Mouse (Mus musculus) embryonic facial prominence, embryonic 10.5 days (tissue): ENCODE results near the gene Reps2. TPM values are rescaled to one million over a fixed set of nuclear protein-coding genes. Genes with fewer than 3 reads are reported as not detected.

Experiments
- DNase-seq: peaks from one replicate; pipeline ENCODE4 v3.0.0-alpha.2; 2017; ENCODE audit warnings: low spot score
- H3K27ac ChIP-seq: fragments of 300-500 bp; sonication (generic); replicated peaks from 2 replicates; pipeline ENCODE4 v1.5.1; 2016; ENCODE audit warnings: mild to moderate bottlenecking
- H3K27me3 ChIP-seq: fragments of 300-500 bp; sonication (generic); replicated peaks from 2 replicates; pipeline ENCODE4 v1.6.1; 2016; ENCODE audit warnings: low read depth, mild to moderate bottlenecking; ENCODE audit not compliant: poor library complexity, severe bottlenecking
- H3K36me3 ChIP-seq: fragments of 300-500 bp; sonication (generic); replicated peaks from 2 replicates; pipeline ENCODE4 v1.6.1; 2016; ENCODE audit warnings: mild to moderate bottlenecking, moderate library complexity
- H3K4me1 ChIP-seq: fragments of 300-500 bp; sonication (generic); 2 replicates; pipeline ENCODE4 v1.6.1; 2016
- H3K4me3 ChIP-seq: fragments of 300-500 bp; sonication (generic); 2 replicates; pipeline ENCODE4 v1.5.1; 2016; ENCODE audit warnings: mild to moderate bottlenecking, moderate library complexity
- H3K9me3 ChIP-seq: fragments of 300-500 bp; sonication (generic); 2 replicates; pipeline ENCODE4 v1.6.1; 2016; ENCODE audit warnings: mild to moderate bottlenecking
- WGBS: fragments of 180-500 bp; shearing (Covaris S2); methylation state at CpG from one replicate; pipeline ENCODE4 v1.1.7; 2016; 5-methylcytosine and 5-hydroxymethylcytosine counted together
- polyA plus RNA-seq: library from polyadenylated mRNA; unstranded; fragments of >200 nt; fragmentation: Nextera tagmentation; extraction: Ambion mirVana; gene quantifications from 2 replicates; pipeline ENCODE4 v1.2.1, GENCODE M21; 2016

The Reps2 gene
- polyA plus RNA-seq, 1 experiment from 2014 or later: 0.25 TPM

DNA sequence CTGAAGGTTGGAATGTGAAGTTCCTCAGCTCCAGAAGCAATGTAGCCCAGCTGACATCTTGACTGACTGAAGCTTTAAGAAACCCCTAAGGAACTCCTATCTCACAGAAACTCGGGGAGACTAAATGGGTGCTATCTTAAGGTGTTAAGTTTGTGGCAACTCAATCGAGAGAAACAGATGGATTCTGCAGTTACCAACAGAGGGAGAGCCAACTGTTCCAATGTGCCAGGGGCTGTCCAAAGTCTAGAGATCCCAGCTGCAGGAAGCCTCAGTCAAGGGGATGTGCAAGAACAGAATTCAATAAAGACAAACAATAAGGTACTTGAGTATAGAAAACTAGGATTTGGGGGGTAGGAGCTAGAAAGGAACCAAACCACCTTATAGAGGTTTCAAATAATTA, 8.3 kb downstream of the Reps2 start:
- Histone ChIP-seq H3K4me1 (no peaks in the 10 kb centered on the region), H3K4me3 (no peak overlapping the region), H3K36me3 (no peaks in the 10 kb centered on the region), H3K27me3 (peaks cover 79% of the 10 kb centered on the region), H3K27ac (no peak overlapping the region), H3K9me3 (no peaks in the 10 kb centered on the region)
- WGBS: 67% methylated on average over 2 of the region's 2 CpGs
- no peak for DNase-seq

- Histone ChIP-seq H3K4me1 (no peaks in the 10 kb centered on the region), H3K9me3 (no peaks in the 10 kb centered on the region), H3K4me3 (no peak overlapping the region), H3K27me3 (peaks cover 27% of the 10 kb centered on the region), H3K27ac (no peak overlapping the region), H3K36me3 (no peaks in the 10 kb centered on the region)
- 69% methylated on average over 1 of the region's 1 CpGs for WGBS
- no peak for DNase-seq
Observed at GRCm38 (mm10) chrX:162622091-162622437, 21.4 kb downstream of the Reps2 start.

DNA sequence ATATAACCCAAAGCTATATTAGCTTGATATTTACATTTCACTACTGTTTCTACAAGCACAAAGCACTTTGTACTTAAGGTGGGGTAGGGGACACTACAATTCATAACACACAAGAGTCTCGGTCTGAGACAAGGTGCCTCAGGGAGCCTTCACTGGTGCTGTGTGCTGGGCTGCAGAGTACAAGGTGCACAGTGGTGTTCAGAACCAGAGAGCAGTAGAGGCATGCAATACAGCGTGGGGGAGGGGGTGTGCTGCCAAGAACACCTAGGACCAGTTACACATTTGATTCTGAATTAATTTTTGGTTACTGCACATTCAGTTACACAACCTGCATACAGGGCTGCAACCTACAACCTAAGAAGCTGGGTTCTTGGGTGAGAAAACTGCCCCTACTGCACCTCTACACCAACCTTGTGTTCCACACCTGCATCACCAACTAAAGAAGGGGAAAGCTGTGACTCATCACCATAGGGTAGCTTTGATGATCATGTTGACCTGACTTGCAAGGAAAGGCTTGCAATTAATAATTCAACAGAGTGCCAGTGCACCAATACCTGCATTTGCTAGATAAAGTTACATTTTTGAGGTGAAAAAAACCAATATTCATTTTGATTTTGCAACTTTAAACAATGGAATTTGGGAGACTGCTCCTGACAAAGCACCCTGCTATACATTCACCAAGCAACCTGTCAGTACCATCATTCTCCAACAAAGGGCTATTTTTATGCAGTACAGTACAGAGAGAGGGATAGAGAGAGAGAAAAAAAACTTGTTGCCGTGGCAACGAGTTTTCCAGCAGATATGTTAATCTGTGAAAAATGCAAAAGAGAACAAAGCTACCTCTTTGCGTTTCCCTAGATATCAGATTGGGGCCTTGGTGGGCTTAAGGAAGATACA, 22.0 kb downstream of the Reps2 start:
- H3K4me1 ChIP-seq: no peaks in the 10 kb centered on the region
- H3K4me3 ChIP-seq: no peak overlapping the region
- H3K27ac ChIP-seq: no peak overlapping the region
- DNase-seq: no peak
- H3K36me3 ChIP-seq: no peaks in the 10 kb centered on the region
- H3K9me3 ChIP-seq: no peaks in the 10 kb centered on the region
- WGBS: 81% methylated on average over 5 of the region's 5 CpGs
- peaks cover 22% of the 10 kb centered on the region for H3K27me3 ChIP-seq

DNA sequence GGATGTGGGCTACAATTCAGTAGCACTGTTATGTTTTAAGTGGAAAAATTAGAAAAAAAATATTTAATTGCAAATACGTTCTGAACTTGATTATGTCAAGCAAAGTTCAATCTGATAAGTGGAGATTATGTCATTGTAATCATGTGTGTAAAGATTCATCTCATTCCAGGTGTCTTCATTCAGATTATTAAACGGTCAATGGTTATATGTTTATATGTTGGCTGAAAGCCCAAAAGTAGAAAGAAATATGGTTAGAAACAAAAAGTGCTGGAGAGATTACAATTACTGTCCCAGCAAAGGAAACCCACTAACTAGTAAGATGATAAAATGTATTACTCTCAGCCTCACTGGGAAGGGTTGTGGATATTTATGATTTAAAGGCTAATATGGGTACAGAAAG, 23.7 kb downstream of the Reps2 start:
- H3K27ac ChIP-seq: no peak overlapping the region
- no peaks in the 10 kb centered on the region for H3K36me3 ChIP-seq
- H3K27me3 ChIP-seq: peaks cover 35% of the 10 kb centered on the region
- H3K4me1 ChIP-seq: no peaks in the 10 kb centered on the region
- H3K9me3 ChIP-seq: no peaks in the 10 kb centered on the region
- 79% methylated on average over 2 of the region's 2 CpGs for WGBS
- H3K4me3 ChIP-seq: no peak overlapping the region
- no peak for DNase-seq

GRCm38 (mm10) chrX:162618547-162618946, 24.9 kb downstream of the Reps2 start:
- Histone ChIP-seq H3K27me3 (peaks cover 42% of the 10 kb centered on the region), H3K9me3 (no peaks in the 10 kb centered on the region), H3K4me1 (no peaks in the 10 kb centered on the region), H3K36me3 (no peaks in the 10 kb centered on the region), H3K4me3 (no peak overlapping the region), H3K27ac (no peak overlapping the region)
- no peak for DNase-seq
- WGBS: 92% methylated on average over 3 of the region's 3 CpGs

DNA sequence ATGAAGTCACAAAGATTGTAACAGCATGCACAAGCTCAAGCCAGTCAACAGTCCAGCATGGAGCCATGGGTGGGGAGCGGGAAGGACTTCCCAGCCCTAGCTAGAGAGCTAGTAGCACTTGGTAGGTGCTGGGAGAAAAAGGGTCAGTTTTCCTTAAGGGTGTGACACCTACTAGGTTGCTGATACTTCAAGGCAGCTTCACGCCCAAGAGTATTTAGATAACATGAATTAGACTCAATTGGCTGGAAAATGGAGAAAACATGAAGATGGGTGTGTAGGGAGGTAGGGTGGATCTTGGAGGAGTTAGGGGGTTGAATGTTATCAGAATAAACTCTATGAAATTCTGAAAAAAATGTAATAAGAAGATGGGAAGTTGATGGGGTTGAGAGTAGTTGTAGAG, 37.3 kb downstream of the Reps2 start:
- H3K27ac ChIP-seq: no peak overlapping the region
- peaks cover 38% of the 10 kb centered on the region for H3K27me3 ChIP-seq
- no peaks in the 10 kb centered on the region for H3K9me3 ChIP-seq
- no peak overlapping the region for H3K4me3 ChIP-seq
- no peak for DNase-seq
- no peaks in the 10 kb centered on the region for H3K4me1 ChIP-seq
- 88% methylated on average over 2 of the region's 2 CpGs for WGBS
- H3K36me3 ChIP-seq: no peaks in the 10 kb centered on the region

DNA sequence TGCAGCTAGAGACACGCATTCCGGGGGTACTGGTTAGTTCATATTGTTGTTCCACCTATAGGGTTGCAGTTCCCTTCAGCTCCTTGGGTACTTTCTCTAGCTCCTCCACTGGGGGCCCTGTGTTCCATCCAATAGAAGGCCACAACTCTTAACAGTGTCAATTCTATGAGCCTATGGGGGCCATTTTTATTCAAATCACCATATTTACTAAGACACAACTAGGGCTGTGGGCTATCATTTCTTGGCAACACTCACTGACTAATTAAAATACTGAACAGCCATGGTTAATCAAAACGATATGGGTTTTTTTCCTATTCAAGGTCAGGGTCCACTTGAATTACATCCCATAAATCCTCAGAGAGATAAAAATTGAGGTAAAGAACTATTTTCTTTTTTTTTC, 43.8 kb downstream of the Reps2 start:
- no peak for DNase-seq
- WGBS: 88% methylated on average over 3 of the region's 3 CpGs
- Histone ChIP-seq H3K27ac (no peak overlapping the region), H3K4me1 (no peaks in the 10 kb centered on the region), H3K36me3 (no peaks in the 10 kb centered on the region), H3K9me3 (no peaks in the 10 kb centered on the region), H3K4me3 (no peak overlapping the region), H3K27me3 (peaks cover 30% of the 10 kb centered on the region)

DNA sequence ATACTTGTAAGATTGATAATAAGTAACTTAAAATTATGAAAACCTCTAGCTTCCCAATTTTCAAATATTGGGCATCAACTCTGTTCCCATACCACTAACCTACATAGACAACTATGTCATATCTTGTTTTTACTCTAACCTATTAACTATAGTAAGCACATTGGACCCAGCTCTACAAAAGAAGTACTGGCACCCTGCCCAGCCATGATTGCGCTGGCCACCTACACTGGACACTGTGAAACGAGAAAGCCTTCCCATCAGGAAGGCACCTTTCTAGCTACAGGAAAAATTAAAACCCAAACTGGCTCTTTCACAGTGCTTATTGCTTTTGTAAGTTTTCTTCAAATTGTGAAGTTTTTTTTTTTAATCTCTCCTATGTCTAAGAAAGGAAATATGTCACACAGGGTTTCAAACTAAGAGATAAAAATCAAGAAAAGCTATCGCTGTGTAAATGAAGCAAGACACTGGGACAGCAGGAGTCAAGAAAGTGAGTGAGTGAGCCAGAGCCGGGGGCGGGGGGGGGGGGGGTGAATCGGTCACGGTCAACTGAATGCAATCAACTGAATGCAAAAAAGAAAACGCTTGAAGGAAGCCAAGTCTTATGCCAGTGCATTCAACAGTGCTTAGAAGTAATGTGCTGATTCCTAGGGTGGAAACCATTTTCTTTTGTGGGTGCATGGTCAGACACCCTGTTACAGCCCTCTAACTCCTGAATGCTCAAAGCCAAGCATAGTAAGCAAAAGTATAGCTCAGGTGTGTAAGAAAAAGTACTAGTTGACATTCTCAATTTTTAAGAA, 52.2 kb downstream of the Reps2 start:
- H3K36me3 ChIP-seq: no peaks in the 10 kb centered on the region
- H3K4me3 ChIP-seq: no peak overlapping the region
- no peaks in the 10 kb centered on the region for H3K9me3 ChIP-seq
- no peak overlapping the region for H3K27ac ChIP-seq
- 67% methylated on average over 8 of the region's 8 CpGs for WGBS
- no peak for DNase-seq
- no peaks in the 10 kb centered on the region for H3K4me1 ChIP-seq
- peaks cover 47% of the 10 kb centered on the region for H3K27me3 ChIP-seq

- DNase-seq: no peak
- H3K36me3 ChIP-seq: no peaks in the 10 kb centered on the region
- no peak overlapping the region for H3K4me3 ChIP-seq
- peaks cover 40% of the 10 kb centered on the region for H3K27me3 ChIP-seq
- WGBS: 80% methylated on average over 6 of the region's 6 CpGs
- no peaks in the 10 kb centered on the region for H3K9me3 ChIP-seq
- H3K27ac ChIP-seq: no peak overlapping the region
- no peaks in the 10 kb centered on the region for H3K4me1 ChIP-seq
Observed at GRCm38 (mm10) chrX:162590145-162590790, 53.2 kb downstream of the Reps2 start.

DNA sequence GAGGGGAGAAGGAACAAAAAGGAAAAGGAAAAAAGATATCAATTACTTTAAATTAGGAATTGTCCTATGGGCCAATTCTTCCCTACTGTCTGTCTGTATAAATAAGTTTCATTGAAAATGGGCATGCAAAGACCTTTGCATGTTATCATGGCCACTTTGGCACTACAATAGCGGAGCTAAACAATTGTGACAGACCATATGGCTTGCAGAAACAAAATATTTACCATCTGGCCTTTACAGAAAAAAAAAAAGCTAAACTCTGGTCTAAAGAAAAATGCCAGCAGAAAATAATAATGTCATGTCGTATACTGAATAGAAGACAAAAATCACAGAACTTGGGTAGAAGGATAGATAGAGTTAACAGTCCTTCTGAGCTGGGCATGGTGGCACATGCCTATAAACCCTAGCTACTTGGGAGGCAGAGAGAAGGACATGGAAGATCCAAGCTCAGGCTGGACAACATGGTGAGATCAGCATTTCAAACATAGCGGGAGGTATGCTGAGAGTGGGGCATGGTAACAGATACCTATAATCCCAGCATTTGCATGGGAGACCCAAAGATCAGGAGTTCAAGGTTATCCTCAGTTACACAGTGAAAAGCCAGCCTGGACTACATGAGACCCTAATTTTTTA, 54.2 kb downstream of the Reps2 start:
- H3K27me3 ChIP-seq: peaks cover 49% of the 10 kb centered on the region
- 89% methylated on average over 3 of the region's 3 CpGs for WGBS

DNA sequence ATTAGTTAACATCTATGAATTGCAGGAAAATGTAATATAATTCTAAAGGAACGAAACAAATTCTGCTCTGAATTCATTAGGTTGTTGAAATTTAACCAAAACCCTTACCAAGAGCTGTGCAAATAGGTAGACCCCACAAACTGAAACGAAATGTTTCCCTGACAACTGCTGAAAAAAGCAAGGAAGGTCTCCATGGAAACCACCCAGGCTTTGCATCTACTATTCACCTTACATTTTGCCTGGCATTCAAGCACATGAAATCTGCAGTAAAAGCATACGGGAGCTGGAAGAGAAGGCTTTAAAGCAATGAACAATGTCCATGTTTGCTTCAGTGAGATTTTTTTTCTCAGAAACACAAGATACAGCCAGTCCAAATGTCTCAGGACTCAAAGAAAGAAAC, 59.1 kb downstream of the Reps2 start:
- H3K4me1 ChIP-seq: no peaks in the 10 kb centered on the region
- no peaks in the 10 kb centered on the region for H3K36me3 ChIP-seq
- H3K9me3 ChIP-seq: no peaks in the 10 kb centered on the region
- H3K27ac ChIP-seq: no peak overlapping the region
- DNase-seq: no peak
- no peak overlapping the region for H3K4me3 ChIP-seq
- peaks cover 67% of the 10 kb centered on the region for H3K27me3 ChIP-seq
- whole genome bisulfite sequencing: 69% methylated on average over 3 of the region's 3 CpGs

More for the DNA sequence above, 54.2 kb downstream of the Reps2 start:
- H3K27ac ChIP-seq: no peak overlapping the region
- no peak for DNase-seq
- H3K4me1 ChIP-seq: no peaks in the 10 kb centered on the region
- no peaks in the 10 kb centered on the region for H3K9me3 ChIP-seq
- no peaks in the 10 kb centered on the region for H3K36me3 ChIP-seq
- H3K4me3 ChIP-seq: no peak overlapping the region

DNA sequence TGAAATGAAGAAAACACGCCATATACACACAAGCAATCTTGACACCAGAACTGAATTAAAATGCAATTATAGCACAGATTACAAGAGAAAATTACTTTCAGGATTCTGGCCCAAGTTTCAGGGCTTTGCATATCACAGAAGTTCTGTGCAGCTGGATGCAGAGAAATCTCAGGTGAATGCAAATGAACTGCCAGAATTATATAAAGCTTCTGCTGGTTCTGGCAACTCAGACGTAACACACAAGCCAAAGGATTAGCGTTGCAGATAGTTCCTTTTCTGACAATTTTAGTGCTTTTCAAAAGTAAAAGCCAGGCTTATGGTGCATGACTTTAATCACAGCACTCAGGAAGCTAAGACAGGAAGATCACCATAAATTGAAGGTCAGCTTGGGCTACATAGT, 62.9 kb downstream of the Reps2 start:
- no peak for DNase-seq
- Histone ChIP-seq H3K4me1 (no peaks in the 10 kb centered on the region), H3K36me3 (no peaks in the 10 kb centered on the region), H3K27ac (no peak overlapping the region), H3K27me3 (peaks cover 79% of the 10 kb centered on the region), H3K9me3 (no peaks in the 10 kb centered on the region), H3K4me3 (no peak overlapping the region)
- WGBS: 81% methylated on average over 3 of the region's 3 CpGs
